Mouse (Mus musculus): ENCODE measurements around the gene Ninj2.

GRCm38 (mm10) chr6:120174602-120175115 lies 81.5 kb downstream of the Ninj2 start:
- TF ChIP-seq MAX (IDR thresholded peaks at IDR 0.05; ENCODE audit: low read length) (no peak), ZNF384 (IDR thresholded peaks at IDR 0.05; ENCODE audit: low read depth, low read length) (no peak), E2F4 (IDR thresholded peaks at IDR 0.05; ENCODE audit: insufficient replicate concordance, low read depth, low read length) (no peak), SMC3 (IDR thresholded peaks at IDR 0.05; ENCODE audit: low read depth, low read length) (no peak)
